Mouse (Mus musculus): ENCODE measurements around the gene Iqgap3. TPM values are rescaled to one million over a fixed set of nuclear protein-coding genes. Genes with fewer than 3 reads are reported as not detected.

The Iqgap3 gene
- polyA plus RNA-seq (2016; fragmentation: Nextera tagmentation; extraction: Ambion mirVana) = 30.3 and 30.4 TPM in 2 replicates

GRCm38 (mm10) chr3:88081345-88082223 is at the start of gene Iqgap3:
TSS of gene Iqgap3 (plus strand) at chr3:88081971.
- Histone ChIP-seq H3K4me3 (peak within 1 kb of the TSS; percentile 73), H3K9me3 (no peaks in the 10 kb centered on the region), H3K36me3 (replicated peaks) (peaks cover 31% of the 10 kb centered on the region), H3K4me1 (peaks cover 23% of the 10 kb centered on the region), H3K27me3 (ENCODE audit: poor library complexity, severe bottlenecking) (no peaks in the 10 kb centered on the region), H3K27ac (peak within 1 kb of the TSS; percentile 85)
- peak; percentile 81 for DNase-seq (ENCODE audit: extremely low spot score, low spot score)
- 19% methylated on average over 33 of the region's 33 CpGs for WGBS

GRCm38 (mm10) chr3:88033506-88033905 is 48.3 kb upstream of the Iqgap3 start:
- 84% methylated on average over 5 of the region's 5 CpGs for WGBS
- peaks cover 14% of the 10 kb centered on the region for H3K4me1 ChIP-seq

GRCm38 (mm10) chr3:88035561-88036293 is 46.0 kb upstream of the Iqgap3 start:
- no peak for DNase-seq (ENCODE audit: extremely low spot score, low spot score)
- Histone ChIP-seq H3K9me3 (no peaks in the 10 kb centered on the region), H3K36me3 (replicated peaks) (no peaks in the 10 kb centered on the region), H3K4me3 (no peak overlapping the region), H3K4me1 (peaks cover 9% of the 10 kb centered on the region), H3K27me3 (ENCODE audit: poor library complexity, severe bottlenecking) (peaks cover 30% of the 10 kb centered on the region), H3K27ac (no peak overlapping the region)
- WGBS = 60% methylated on average over 1 of the region's 1 CpGs

More at GRCm38 (mm10) chr3:88033506-88033905, 48.3 kb upstream of the Iqgap3 start:
- Histone ChIP-seq H3K4me3 (no peak overlapping the region), H3K27me3 (ENCODE audit: poor library complexity, severe bottlenecking) (peaks cover 39% of the 10 kb centered on the region), H3K27ac (no peak overlapping the region), H3K9me3 (0 out of 2 replicates have a peak, but pooled peaks cover under 1% of the 10 kb centered on the region), H3K36me3 (replicated peaks) (no peaks in the 10 kb centered on the region)
- no peak for DNase-seq (ENCODE audit: extremely low spot score, low spot score)

GRCm38 (mm10) chr3:88042661-88043421 is 38.9 kb upstream of the Iqgap3 start, which contains the start of gene Gpatch4:
TSS of gene Gpatch4 (plus strand) at chr3:88043108.
- Histone ChIP-seq H3K27ac (peak within 1 kb of the TSS; percentile 83), H3K4me1 (peaks cover 19% of the 10 kb centered on the region), H3K36me3 (replicated peaks) (peaks cover 23% of the 10 kb centered on the region), H3K9me3 (no peaks in the 10 kb centered on the region), H3K27me3 (ENCODE audit: poor library complexity, severe bottlenecking) (peaks cover 19% of the 10 kb centered on the region), H3K4me3 (peak within 1 kb of the TSS; percentile 90)
- 10% methylated on average over 36 of the region's 36 CpGs for WGBS
- peak; percentile 82 for DNase-seq (ENCODE audit: extremely low spot score, low spot score)

GRCm38 (mm10) chr3:88049532-88049931 is 32.2 kb upstream of the Iqgap3 start:
- Histone ChIP-seq H3K9me3 (no peaks in the 10 kb centered on the region), H3K4me3 (no peak overlapping the region), H3K36me3 (replicated peaks) (peaks cover 79% of the 10 kb centered on the region), H3K27me3 (ENCODE audit: poor library complexity, severe bottlenecking) (no peaks in the 10 kb centered on the region), H3K27ac (no peak overlapping the region), H3K4me1 (peaks cover 3% of the 10 kb centered on the region)
- DNase-seq (ENCODE audit: extremely low spot score, low spot score) = no peak
- 86% methylated on average over 3 of the region's 3 CpGs for WGBS

GRCm38 (mm10) chr3:88057030-88057429 is 24.7 kb upstream of the Iqgap3 start:
- peaks cover 51% of the 10 kb centered on the region for H3K36me3 ChIP-seq (replicated peaks)
- WGBS = 84% methylated on average over 6 of the region's 6 CpGs

GRCm38 (mm10) chr3:88057902-88058696 is 23.7 kb upstream of the Iqgap3 start, which contains the start of gene Naxe:
TSS of gene Naxe (minus strand) at chr3:88058495.
- Histone ChIP-seq H3K36me3 (replicated peaks) (peaks cover 40% of the 10 kb centered on the region), H3K27ac (peak within 1 kb of the TSS; percentile 91), H3K27me3 (ENCODE audit: poor library complexity, severe bottlenecking) (no peaks in the 10 kb centered on the region), H3K4me3 (peak within 1 kb of the TSS; percentile 77), H3K9me3 (no peaks in the 10 kb centered on the region), H3K4me1 (peaks cover 25% of the 10 kb centered on the region)
- WGBS = under 1% methylated on average over 60 of the region's 60 CpGs
- DNase-seq (ENCODE audit: extremely low spot score, low spot score) = peak; percentile 90

More at GRCm38 (mm10) chr3:88057030-88057429, 24.7 kb upstream of the Iqgap3 start:
- no peaks in the 10 kb centered on the region for H3K9me3 ChIP-seq
- peak overlapping the region; percentile 77; the same call in 1 of the 2 replicates for H3K4me3 ChIP-seq
- H3K27me3 ChIP-seq (ENCODE audit: poor library complexity, severe bottlenecking) = no peaks in the 10 kb centered on the region
- H3K27ac ChIP-seq = no peak overlapping the region
- no peak for DNase-seq (ENCODE audit: extremely low spot score, low spot score)
- peaks cover 25% of the 10 kb centered on the region for H3K4me1 ChIP-seq

GRCm38 (mm10) chr3:88068386-88068785 is 13.4 kb upstream of the Iqgap3 start:
- Histone ChIP-seq H3K36me3 (replicated peaks) (no peaks in the 10 kb centered on the region), H3K9me3 (no peaks in the 10 kb centered on the region), H3K27ac (no peak overlapping the region), H3K4me1 (no peaks in the 10 kb centered on the region), H3K4me3 (no peak overlapping the region), H3K27me3 (ENCODE audit: poor library complexity, severe bottlenecking) (peaks cover 28% of the 10 kb centered on the region)
- DNase-seq (ENCODE audit: extremely low spot score, low spot score) = no peak
- WGBS = 39% methylated on average over 2 of the region's 2 CpGs

- H3K27me3 ChIP-seq (ENCODE audit: poor library complexity, severe bottlenecking) = peaks cover 35% of the 10 kb centered on the region
- WGBS = 11% methylated on average over 5 of the region's 5 CpGs
- no peaks in the 10 kb centered on the region for H3K4me1 ChIP-seq
- H3K4me3 ChIP-seq = no peak overlapping the region
- H3K27ac ChIP-seq = no peak overlapping the region
- DNase-seq (ENCODE audit: extremely low spot score, low spot score) = peak; percentile 88
- H3K36me3 ChIP-seq (replicated peaks) = no peaks in the 10 kb centered on the region
- no peaks in the 10 kb centered on the region for H3K9me3 ChIP-seq
Measured at GRCm38 (mm10) chr3:88071783-88072182, 10.0 kb upstream of the Iqgap3 start.

GRCm38 (mm10) chr3:88073631-88074030 is 8.1 kb upstream of the Iqgap3 start:
- Histone ChIP-seq H3K4me3 (no peak overlapping the region), H3K36me3 (replicated peaks) (no peaks in the 10 kb centered on the region), H3K4me1 (no peaks in the 10 kb centered on the region), H3K27me3 (ENCODE audit: poor library complexity, severe bottlenecking) (peaks cover 35% of the 10 kb centered on the region), H3K9me3 (no peaks in the 10 kb centered on the region), H3K27ac (no peak overlapping the region)
- WGBS = 69% methylated on average over 2 of the region's 2 CpGs
- no peak for DNase-seq (ENCODE audit: extremely low spot score, low spot score)

GRCm38 (mm10) chr3:88074351-88074750 is 7.4 kb upstream of the Iqgap3 start:
- no peaks in the 10 kb centered on the region for H3K4me1 ChIP-seq
- peaks cover 35% of the 10 kb centered on the region for H3K27me3 ChIP-seq (ENCODE audit: poor library complexity, severe bottlenecking)
- H3K9me3 ChIP-seq = no peaks in the 10 kb centered on the region
- no peak overlapping the region for H3K4me3 ChIP-seq
- no peak for DNase-seq (ENCODE audit: extremely low spot score, low spot score)
- 72% methylated on average over 2 of the region's 2 CpGs for WGBS
- H3K36me3 ChIP-seq (replicated peaks) = no peaks in the 10 kb centered on the region
- H3K27ac ChIP-seq = no peak overlapping the region
